Mouse (Mus musculus) kidney, embryonic 16.5 days (tissue): Measurements from ENCODE around the gene Josd1. TPM values are rescaled to one million over a fixed set of nuclear protein-coding genes. Genes with fewer than 3 reads are reported as not detected.

ENCODE experiments used
- ATAC-seq: fragments of 200-750 bp; cut with Nextera tagmentation; 2 replicates; pipeline ENCODE4 v1.8.0; 2017; ENCODE audit warnings: moderate TSS enrichment; ENCODE audit not compliant: low FRiP score, low TSS enrichment
- H3K27ac ChIP-seq: fragments of 300-500 bp; sonication (generic); 2 replicates; pipeline ENCODE4 v1.5.1; 2014; ENCODE audit warnings: low read length
- H3K27me3 ChIP-seq: fragments of 300-500 bp; sonication (generic); 2 replicates; pipeline ENCODE4 v1.6.1; 2014; ENCODE audit warnings: low read length, control low read depth, mixed read lengths; ENCODE audit not compliant: insufficient read depth
- H3K36me3 ChIP-seq: fragments of 300-500 bp; sonication (generic); 2 replicates; pipeline ENCODE4 v1.6.1; 2014; ENCODE audit warnings: low read length, control low read depth, mixed read lengths; ENCODE audit not compliant: insufficient read depth
- H3K4me1 ChIP-seq: fragments of 300-500 bp; sonication (generic); 2 replicates; pipeline ENCODE4 v1.6.1; 2014; ENCODE audit warnings: low read length, control low read depth, mixed read lengths; ENCODE audit not compliant: insufficient read depth
- H3K4me2 ChIP-seq: fragments of 300-500 bp; sonication (generic); replicated peaks from 2 replicates; pipeline ENCODE4 v1.6.1; 2014; ENCODE audit warnings: low read depth, low read length
- H3K4me3 ChIP-seq: fragments of 300-500 bp; sonication (generic); 2 replicates; pipeline ENCODE4 v1.5.1; 2014; ENCODE audit warnings: mild to moderate bottlenecking, low read length
- H3K9ac ChIP-seq: fragments of 300-500 bp; sonication (generic); replicated peaks from 2 replicates; pipeline ENCODE4 v1.6.1; 2014; ENCODE audit warnings: low read length
- H3K9me3 ChIP-seq: fragments of 300-500 bp; sonication (generic); 2 replicates; pipeline ENCODE4 v1.6.1; 2016; ENCODE audit warnings: low read length, control low read depth
- WGBS: fragments of 180-500 bp; shearing (Covaris S2); extraction: QIAGEN DNeasy Blood & Tissue Kit; methylation state at CpG from one replicate; pipeline ENCODE4 v1.1.7; 2014; 5-methylcytosine and 5-hydroxymethylcytosine counted together
- polyA plus RNA-seq: library from polyadenylated mRNA; unstranded; fragments of >200 nt; fragmentation: Nextera tagmentation; extraction: Ambion mirVana; gene quantifications from 2 replicates; pipeline ENCODE4 v1.2.1, GENCODE M21; 2015

The Josd1 gene
- polyA plus RNA-seq, 1 experiment from 2014 or later: 18.2 TPM

DNA sequence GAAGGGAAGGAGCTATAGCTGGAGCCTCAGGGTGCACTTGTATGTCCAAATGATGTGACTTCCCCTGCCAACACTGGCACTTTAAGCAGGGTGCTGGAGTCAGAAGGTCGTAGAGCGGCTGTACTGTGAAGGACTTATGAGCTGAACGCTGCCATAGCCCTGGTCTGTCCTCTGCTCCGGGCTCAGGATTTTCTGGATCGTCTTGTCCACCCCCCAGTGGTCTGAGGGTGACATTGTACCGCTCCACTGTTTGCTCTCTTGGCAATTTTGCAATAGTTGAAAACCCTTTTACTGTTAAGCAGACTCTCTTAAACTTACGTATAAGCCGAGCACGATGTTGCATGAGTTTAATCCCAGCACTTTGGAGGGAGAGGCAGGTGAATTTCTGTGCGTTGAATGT, 18.5 kb downstream of the Josd1 start:
- Histone ChIP-seq H3K36me3 (peaks cover 23% of the 10 kb centered on the region), H3K27ac (no peak overlapping the region), H3K27me3 (no peaks in the 10 kb centered on the region), H3K4me1 (peaks cover 6% of the 10 kb centered on the region), H3K4me2 (no peak overlapping the region), H3K4me3 (no peak overlapping the region), H3K9me3 (no peaks in the 10 kb centered on the region), H3K9ac (no peak overlapping the region)
- ATAC-seq: no peak
- WGBS: 61% methylated on average over 10 of the region's 10 CpGs

- peaks cover 12% of the 10 kb centered on the region for H3K36me3 ChIP-seq
- no peak overlapping the region for H3K27ac ChIP-seq
- no peak for ATAC-seq
- no peak overlapping the region for H3K4me3 ChIP-seq
- peaks cover 4% of the 10 kb centered on the region for H3K4me1 ChIP-seq
- H3K4me2 ChIP-seq: no peak overlapping the region
- WGBS: 94% methylated on average over 8 of the region's 8 CpGs
- H3K27me3 ChIP-seq: no peaks in the 10 kb centered on the region
- no peak overlapping the region for H3K9ac ChIP-seq
- H3K9me3 ChIP-seq: no peaks in the 10 kb centered on the region
Observed at GRCm38 (mm10) chr15:79664666-79665065, 23.1 kb downstream of the Josd1 start.

GRCm38 (mm10) chr15:79661852-79662251, 25.9 kb downstream of the Josd1 start:
- H3K36me3 ChIP-seq: peaks cover 6% of the 10 kb centered on the region; the same call in 1 of the 2 replicates
- no peak for ATAC-seq
- no peaks in the 10 kb centered on the region for H3K9me3 ChIP-seq
- H3K9ac ChIP-seq: no peak overlapping the region
- peaks cover 11% of the 10 kb centered on the region for H3K4me1 ChIP-seq
- H3K27me3 ChIP-seq: no peaks in the 10 kb centered on the region
- 69% methylated on average over 4 of the region's 4 CpGs for WGBS
- no peak overlapping the region for H3K27ac ChIP-seq
- H3K4me3 ChIP-seq: no peak overlapping the region
- H3K4me2 ChIP-seq: no peak overlapping the region

- Histone ChIP-seq H3K4me3 (peak within 1 kb of the TSS; percentile 75), H3K9ac (peak within 1 kb of the TSS; percentile 83), H3K27me3 (no peaks in the 10 kb centered on the region), H3K4me2 (peak within 1 kb of the TSS; percentile 94), H3K9me3 (no peaks in the 10 kb centered on the region), H3K36me3 (0 out of 2 replicates have a peak, but pooled peaks cover 2% of the 10 kb centered on the region), H3K27ac (peak within 1 kb of the TSS; percentile 96), H3K4me1 (peaks cover 11% of the 10 kb centered on the region)
- ATAC-seq: peak; percentile 87
- WGBS: 0% methylated on average over 55 of the region's 55 CpGs
Observed at GRCm38 (mm10) chr15:79658531-79659375, 29.0 kb downstream of the Josd1 start, which contains the start of the genes Fam227a and Cby1. Gene Fam227a, minus strand, starts transcription at chr15:79658956. Gene Cby1, plus strand, starts transcription at chr15:79659199.

- H3K9me3 ChIP-seq: no peaks in the 10 kb centered on the region
- peak; percentile 36; the same call in 1 of the 2 replicates for ATAC-seq
- 0 out of 2 replicates have a peak, but pooled peaks cover 2% of the 10 kb centered on the region for H3K36me3 ChIP-seq
- peak overlapping the region; percentile 83 for H3K9ac ChIP-seq
- H3K27ac ChIP-seq: peak overlapping the region; percentile 96
- peak overlapping the region; percentile 75 for H3K4me3 ChIP-seq
- H3K27me3 ChIP-seq: no peaks in the 10 kb centered on the region
- WGBS: 4% methylated on average over 16 of the region's 16 CpGs
- peaks cover 11% of the 10 kb centered on the region for H3K4me1 ChIP-seq
- peak overlapping the region; percentile 94 for H3K4me2 ChIP-seq
Observed at GRCm38 (mm10) chr15:79657837-79658530, 29.7 kb downstream of the Josd1 start.

- 91% methylated on average over 14 of the region's 14 CpGs for WGBS
- Histone ChIP-seq H3K4me2 (no peak overlapping the region), H3K9ac (no peak overlapping the region), H3K9me3 (no peaks in the 10 kb centered on the region; the same call in 1 of the 2 replicates), H3K27me3 (no peaks in the 10 kb centered on the region), H3K36me3 (no peaks in the 10 kb centered on the region), H3K4me1 (peaks cover 11% of the 10 kb centered on the region), H3K27ac (no peak overlapping the region), H3K4me3 (no peak overlapping the region)
- ATAC-seq: no peak
Observed at GRCm38 (mm10) chr15:79656451-79656850, 31.3 kb downstream of the Josd1 start.

GRCm38 (mm10) chr15:79651481-79651880, 36.2 kb downstream of the Josd1 start:
- H3K27ac ChIP-seq: no peak overlapping the region
- no peaks in the 10 kb centered on the region for H3K36me3 ChIP-seq
- no peaks in the 10 kb centered on the region for H3K27me3 ChIP-seq
- H3K4me2 ChIP-seq: no peak overlapping the region
- H3K4me3 ChIP-seq: no peak overlapping the region
- H3K9ac ChIP-seq: no peak overlapping the region
- no peaks in the 10 kb centered on the region; the same call in 1 of the 2 replicates for H3K9me3 ChIP-seq
- 75% methylated on average over 4 of the region's 4 CpGs for WGBS
- H3K4me1 ChIP-seq: no peaks in the 10 kb centered on the region
- no peak for ATAC-seq

GRCm38 (mm10) chr15:79650569-79650968, 37.1 kb downstream of the Josd1 start:
- Histone ChIP-seq H3K4me1 (no peaks in the 10 kb centered on the region), H3K4me2 (no peak overlapping the region), H3K9me3 (no peaks in the 10 kb centered on the region; the same call in 1 of the 2 replicates), H3K9ac (no peak overlapping the region), H3K4me3 (no peak overlapping the region), H3K27me3 (no peaks in the 10 kb centered on the region), H3K27ac (no peak overlapping the region), H3K36me3 (no peaks in the 10 kb centered on the region)
- ATAC-seq: no peak

GRCm38 (mm10) chr15:79648130-79648529, 39.6 kb downstream of the Josd1 start:
- H3K4me3 ChIP-seq: no peak overlapping the region
- no peaks in the 10 kb centered on the region for H3K4me1 ChIP-seq
- H3K9me3 ChIP-seq: no peaks in the 10 kb centered on the region; the same call in 1 of the 2 replicates
- no peak overlapping the region for H3K9ac ChIP-seq
- 83% methylated on average over 12 of the region's 12 CpGs for WGBS
- no peaks in the 10 kb centered on the region for H3K27me3 ChIP-seq
- no peaks in the 10 kb centered on the region for H3K36me3 ChIP-seq
- H3K4me2 ChIP-seq: no peak overlapping the region
- no peak overlapping the region for H3K27ac ChIP-seq
- no peak for ATAC-seq
